Comparison of ENCODE assay signal across 8 mouse cellular contexts in the genomic region with DNA sequence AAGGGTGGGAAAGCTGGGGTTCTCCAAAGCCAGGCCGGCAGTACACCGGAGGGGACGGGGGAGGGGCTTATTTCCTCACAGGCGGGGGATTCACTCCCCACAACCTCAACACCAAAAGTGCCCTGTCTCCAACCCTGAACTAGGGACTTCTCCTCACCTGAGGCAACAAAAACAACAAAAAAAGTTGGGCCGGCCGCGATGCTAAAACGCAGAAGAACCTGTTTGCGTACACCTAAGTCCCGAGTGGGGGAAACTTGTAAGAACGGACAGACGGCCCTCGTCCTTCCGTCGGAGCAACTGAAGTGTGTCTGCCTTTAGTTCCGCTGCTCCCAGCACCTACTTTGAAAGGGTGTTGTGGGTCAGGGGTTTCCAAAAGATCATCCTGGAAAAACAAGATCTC. TPM values are rescaled to one million over a fixed set of nuclear protein-coding genes. Genes with fewer than 3 reads are reported as not detected.
DNase-seq lines count a peak whose midpoint lies in the region; ATAC-seq lines count a peak whose summit lies in the region.

No protein-coding gene starts in this region.

- H3K9me3 ChIP-seq in embryonic facial prominence, embryonic 13.5 days = no peaks in the 10 kb centered on the region
- no peaks in the 10 kb centered on the region for H3K9me3 ChIP-seq in heart, embryonic 10.5 days
- no peaks in the 10 kb centered on the region for H3K9me3 ChIP-seq in kidney, embryonic 15.5 days (replicated peaks)
- no peaks in the 10 kb centered on the region for H3K9me3 ChIP-seq in liver, embryonic 12.5 days (replicated peaks)
- H3K9me3 ChIP-seq in stomach, embryonic 14.5 days (ENCODE audit: control insufficient read depth, low read depth, low read length) = no peaks in the 10 kb centered on the region

- peaks cover 9% of the 10 kb centered on the region for H3K4me1 ChIP-seq in embryonic facial prominence, embryonic 13.5 days
- H3K4me1 ChIP-seq in heart, embryonic 10.5 days = peaks cover 4% of the 10 kb centered on the region; the same call in 1 of the 2 replicates
- peaks cover 14% of the 10 kb centered on the region for H3K4me1 ChIP-seq in kidney, embryonic 15.5 days
- H3K4me1 ChIP-seq in liver, embryonic 12.5 days = peaks cover 14% of the 10 kb centered on the region
- peaks cover 6% of the 10 kb centered on the region; the same call in 1 of the 2 replicates for H3K4me1 ChIP-seq in stomach, embryonic 14.5 days (ENCODE audit: control insufficient read depth, insufficient read depth, low read length)

- no peaks in the 10 kb centered on the region for H3K27me3 ChIP-seq in embryonic facial prominence, embryonic 13.5 days
- H3K27me3 ChIP-seq in heart, embryonic 10.5 days (ENCODE audit: insufficient read depth, poor library complexity, severe bottlenecking) = no peaks in the 10 kb centered on the region
- H3K27me3 ChIP-seq in kidney, embryonic 15.5 days = no peaks in the 10 kb centered on the region
- H3K27me3 ChIP-seq in liver, embryonic 12.5 days (replicated peaks) = no peaks in the 10 kb centered on the region
- H3K27me3 ChIP-seq in stomach, embryonic 14.5 days (ENCODE audit: control insufficient read depth, insufficient read depth, low read length) = no peaks in the 10 kb centered on the region

- peak overlapping the region; percentile 55 for H3K4me3 ChIP-seq in embryonic facial prominence, embryonic 13.5 days
- H3K4me3 ChIP-seq in heart, embryonic 10.5 days = peak overlapping the region; percentile 75
- peak overlapping the region; percentile 63 for H3K4me3 ChIP-seq in kidney, embryonic 15.5 days (replicated peaks)
- peak overlapping the region; percentile 74 for H3K4me3 ChIP-seq in liver, embryonic 12.5 days
- H3K4me3 ChIP-seq in stomach, embryonic 14.5 days (ENCODE audit: low read depth, low read length) = peak overlapping the region; percentile 52

- peak overlapping the region; percentile 66 for H3K4me2 ChIP-seq in embryonic facial prominence, embryonic 13.5 days
- peak overlapping the region; percentile 65 for H3K4me2 ChIP-seq in kidney, embryonic 15.5 days
- peak overlapping the region; percentile 71 for H3K4me2 ChIP-seq in liver, embryonic 12.5 days
- H3K4me2 ChIP-seq in stomach, embryonic 14.5 days (replicated peaks; ENCODE audit: low read depth, low read length) = peak overlapping the region; percentile 54

- no peaks in the 10 kb centered on the region for H3K36me3 ChIP-seq in embryonic facial prominence, embryonic 13.5 days
- no peaks in the 10 kb centered on the region for H3K36me3 ChIP-seq in heart, embryonic 10.5 days
- no peaks in the 10 kb centered on the region for H3K36me3 ChIP-seq in kidney, embryonic 15.5 days
- no peaks in the 10 kb centered on the region for H3K36me3 ChIP-seq in liver, embryonic 12.5 days
- no peaks in the 10 kb centered on the region for H3K36me3 ChIP-seq in stomach, embryonic 14.5 days (ENCODE audit: control insufficient read depth, insufficient read depth, low read length)

- ATAC-seq in embryonic facial prominence, embryonic 13.5 days (ENCODE audit: insufficient number of reproducible peaks, insufficient read depth, low FRiP score, low TSS enrichment, low read depth) = no peak
- ATAC-seq in kidney, embryonic 15.5 days (replicated peaks; ENCODE audit: low FRiP score) = no peak
- ATAC-seq in liver, embryonic 12.5 days = no peak; the same call in 1 of the 2 replicates
- no peak for ATAC-seq in stomach, embryonic 14.5 days (ENCODE audit: insufficient number of reproducible peaks, insufficient read depth, low FRiP score, low read depth)

- DNase-seq in B cell, adult 2 months = peak; percentile 54 to 62
- peak; percentile 50 for DNase-seq in adrenal gland, postnatal 25 days
- peak; percentile 81 for DNase-seq in heart, embryonic 10.5 days (ENCODE audit: low spot score)
- DNase-seq in naive thymus-derived CD4-positive, alpha-beta T cell, adult 2 months (ENCODE audit: low read depth) = peak; percentile 62

- peak overlapping the region; percentile 73 for H3K9ac ChIP-seq in embryonic facial prominence, embryonic 13.5 days
- peak overlapping the region; percentile 63 for H3K9ac ChIP-seq in kidney, embryonic 15.5 days
- peak overlapping the region; percentile 81 for H3K9ac ChIP-seq in liver, embryonic 12.5 days
- peak overlapping the region; percentile 50 for H3K9ac ChIP-seq in stomach, embryonic 14.5 days (replicated peaks; ENCODE audit: low read depth, low read length)

- peak overlapping the region; percentile 16; the same call in 1 of the 2 replicates for H3K27ac ChIP-seq in embryonic facial prominence, embryonic 13.5 days
- peak overlapping the region; percentile 92 for H3K27ac ChIP-seq in heart, embryonic 10.5 days
- H3K27ac ChIP-seq in kidney, embryonic 15.5 days = peak overlapping the region; percentile 51; the same call in 1 of the 2 replicates
- H3K27ac ChIP-seq in liver, embryonic 12.5 days = peak overlapping the region; percentile 67
- no peak overlapping the region for H3K27ac ChIP-seq in stomach, embryonic 14.5 days (ENCODE audit: low read length)

- WGBS in embryonic facial prominence, embryonic 13.5 days = under 1% methylated on average over 16 of the region's 16 CpGs
- under 1% methylated on average over 16 of the region's 16 CpGs for WGBS in heart, embryonic 10.5 days
- WGBS in kidney, embryonic 15.5 days = under 1% methylated on average over 16 of the region's 16 CpGs
- under 1% methylated on average over 16 of the region's 16 CpGs for WGBS in liver, embryonic 12.5 days (ENCODE audit: insufficient replicate concordance)
- 3% methylated on average over 16 of the region's 16 CpGs for WGBS in stomach, embryonic 14.5 days

RNA-seq across cellular contexts. Expression of a gene that starts 2.5 kb away (rescaled TPM):
- 1.9 and 3.8 TPM in 2 replicates for total RNA-seq in adrenal gland, postnatal 25 days (2021)
- 21.0 and 23.9 TPM in 2 replicates for polyA plus RNA-seq in embryonic facial prominence, embryonic 13.5 days (2015; fragmentation: Nextera tagmentation; extraction: Ambion mirVana)
- polyA plus RNA-seq in heart, embryonic 10.5 days (2016; fragmentation: Nextera tagmentation; extraction: Ambion mirVana) = 16.4 and 17.7 TPM in 2 replicates
- 20.5 and 21.1 TPM in 2 replicates for polyA plus RNA-seq in kidney, embryonic 15.5 days (2015; fragmentation: Nextera tagmentation; extraction: Ambion mirVana)
- polyA plus RNA-seq in liver, embryonic 12.5 days (2016; fragmentation: Nextera tagmentation; extraction: Ambion mirVana) = 29.3 and 29.7 TPM in 2 replicates
- 24.4 and 25.0 TPM in 2 replicates for polyA plus RNA-seq in stomach, embryonic 14.5 days (2014; fragmentation: Nextera tagmentation; extraction: Ambion mirVana)

RNA-seq across cellular contexts. Expression of a gene that starts 2.5 kb away (rescaled TPM):
- 9.5 and 10.4 TPM in 2 replicates for total RNA-seq in adrenal gland, postnatal 25 days (2021)
- 11.6 and 15.0 TPM in 2 replicates for polyA plus RNA-seq in embryonic facial prominence, embryonic 13.5 days (2015; fragmentation: Nextera tagmentation; extraction: Ambion mirVana)
- 12.6 and 14.5 TPM in 2 replicates for polyA plus RNA-seq in heart, embryonic 10.5 days (2016; fragmentation: Nextera tagmentation; extraction: Ambion mirVana)
- 12.2 and 12.4 TPM in 2 replicates for polyA plus RNA-seq in kidney, embryonic 15.5 days (2015; fragmentation: Nextera tagmentation; extraction: Ambion mirVana)
- 9.3 and 9.5 TPM in 2 replicates for polyA plus RNA-seq in liver, embryonic 12.5 days (2016; fragmentation: Nextera tagmentation; extraction: Ambion mirVana)
- polyA plus RNA-seq in stomach, embryonic 14.5 days (2014; fragmentation: Nextera tagmentation; extraction: Ambion mirVana) = 10.5 and 16.7 TPM in 2 replicates
